Mouse (Mus musculus) spleen, adult 2 months (tissue): Measurements from ENCODE around the gene Emc8. TPM values are rescaled to one million over a fixed set of nuclear protein-coding genes. Genes with fewer than 3 reads are reported as not detected.

Experiments used
- DNase-seq, 2 experiments: peaks; one replicate each; pipeline versions ENCODE4 v3.0.0 to v3.0.0-alpha.2; 2012 to 2021; ENCODE audit warnings: low spot score in 2 of 2, low read depth in 1 of 2
- H3K27ac ChIP-seq: fragments of 200-500 bp; 2 replicates; pipeline ENCODE4 v1.5.1; 2012; ENCODE audit warnings: low read length, inconsistent platforms; ENCODE audit not compliant: insufficient read depth
- H3K27me3 ChIP-seq: fragments of 200-500 bp; 2 replicates; pipeline ENCODE4 v1.6.1; 2012; ENCODE audit warnings: mild to moderate bottlenecking, moderate library complexity, low read length, inconsistent platforms; ENCODE audit not compliant: control insufficient read depth, insufficient read depth
- H3K36me3 ChIP-seq: fragments of 200-500 bp; 2 replicates; pipeline ENCODE4 v1.6.1; 2012; ENCODE audit warnings: mild to moderate bottlenecking, low read length, inconsistent platforms; ENCODE audit not compliant: control insufficient read depth, insufficient read depth
- H3K4me1 ChIP-seq: fragments of 200-500 bp; 2 replicates; pipeline ENCODE4 v1.6.1; 2011; ENCODE audit warnings: inconsistent platforms; ENCODE audit not compliant: control insufficient read depth, insufficient read depth, insufficient read length
- H3K4me3 ChIP-seq: fragments of 200-500 bp; 2 replicates; pipeline ENCODE4 v1.5.1; 2011; ENCODE audit warnings: mild to moderate bottlenecking, inconsistent platforms; ENCODE audit not compliant: insufficient read depth, insufficient read length; ENCODE audit errors: extremely low read depth
- CTCF ChIP-seq: fragments of 200-500 bp; IDR thresholded peaks from 2 replicates; pipeline ENCODE4 v1.5.1; 2011; ENCODE audit warnings: mild to moderate bottlenecking, inconsistent platforms; ENCODE audit not compliant: insufficient read depth, insufficient read length, insufficient replicate concordance; ENCODE audit errors: extremely low read depth
- POLR2A ChIP-seq: fragments of 200-500 bp; IDR thresholded peaks from 2 replicates; pipeline ENCODE4 v1.6.1; 2011; ENCODE audit warnings: low read depth, low read length, inconsistent platforms
- WGBS: fragments of 180-500 bp; shearing (Covaris S2); methylation state at CpG from one replicate; pipeline ENCODE4 v1.1.7; 2018; 5-methylcytosine and 5-hydroxymethylcytosine counted together
- polyA plus RNA-seq: library from polyadenylated mRNA; depleted of rRNA; stranded (reverse); fragments of >200 nt; gene quantifications from 2 replicates; pipeline ENCODE4 v1.2.3, GENCODE M21; 2012

Emc8 gene
- polyA plus RNA-seq, 1 experiment = 45.7 TPM

GRCm38 (mm10) chr8:120678447-120678846 is 10.1 kb upstream of the Emc8 start:
- H3K27me3 ChIP-seq = no peaks in the 10 kb centered on the region
- peak; percentile 51 to 78 for DNase-seq
- H3K36me3 ChIP-seq = peaks cover 7% of the 10 kb centered on the region
- no peak overlapping the region for H3K27ac ChIP-seq
- no peak for TF ChIP-seq POLR2A
- peak; percentile 93; the same call in 1 of the 2 replicates for TF ChIP-seq CTCF
- 14% methylated on average over 10 of the region's 10 CpGs for WGBS
- H3K4me1 ChIP-seq = peaks cover 2% of the 10 kb centered on the region; the same call in 1 of the 2 replicates
- no peak overlapping the region for H3K4me3 ChIP-seq

- no peak overlapping the region for H3K4me3 ChIP-seq
- TF ChIP-seq POLR2A (no peak), CTCF (no peak)
- WGBS = 88% methylated on average over 8 of the region's 8 CpGs
These were observed 7.3 kb upstream of the Emc8 start for GRCm38 (mm10) chr8:120675718-120676117.

GRCm38 (mm10) chr8:120673298-120673697 is 4.9 kb upstream of the Emc8 start:
- no peak for TF ChIP-seq POLR2A
- Histone ChIP-seq H3K4me3 (no peak overlapping the region), H3K4me1 (peaks cover 3% of the 10 kb centered on the region; the same call in 1 of the 2 replicates), H3K27me3 (no peaks in the 10 kb centered on the region), H3K36me3 (peaks cover 28% of the 10 kb centered on the region), H3K27ac (no peak overlapping the region)
- DNase-seq = no peak
- WGBS = 98% methylated on average over 7 of the region's 7 CpGs

More at GRCm38 (mm10) chr8:120675718-120676117, 7.3 kb upstream of the Emc8 start:
- no peak for DNase-seq
- Histone ChIP-seq H3K27me3 (no peaks in the 10 kb centered on the region), H3K4me1 (peaks cover 1% of the 10 kb centered on the region; the same call in 1 of the 2 replicates), H3K36me3 (peaks cover 23% of the 10 kb centered on the region), H3K27ac (no peak overlapping the region)

DNA sequence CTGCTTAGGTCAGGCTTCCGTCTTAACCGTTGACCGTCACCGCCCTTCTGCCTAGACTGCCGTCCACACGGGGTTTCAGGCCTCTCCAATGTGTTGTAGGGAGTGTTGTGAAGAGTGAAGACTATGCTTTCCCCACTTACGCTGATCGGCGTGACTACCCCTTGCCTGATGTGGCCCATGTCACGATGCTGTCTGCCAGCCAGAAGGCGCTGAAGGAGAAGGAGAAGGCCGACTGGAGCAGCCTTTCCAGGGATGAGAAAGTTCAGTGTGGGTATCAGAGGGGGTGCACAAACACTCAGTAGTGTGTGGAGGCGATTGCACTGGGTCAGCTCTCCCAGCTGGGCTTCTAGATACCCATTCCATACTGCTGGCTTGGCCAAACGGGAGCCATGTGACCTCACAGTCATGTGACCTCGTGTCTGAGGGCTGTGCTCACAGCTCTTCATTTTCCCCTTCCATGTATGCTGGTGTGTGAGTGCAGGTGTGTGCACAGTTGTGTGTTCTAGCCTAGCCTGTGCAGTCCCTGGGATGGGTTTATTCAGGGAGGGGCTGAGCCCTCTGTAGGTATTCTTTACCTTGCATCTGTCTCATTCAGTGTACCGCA is 4.4 kb upstream of the Emc8 start:
- no peak for DNase-seq
- 94% methylated on average over 16 of the region's 16 CpGs for WGBS
- H3K4me1 ChIP-seq = peaks cover 3% of the 10 kb centered on the region
- H3K27ac ChIP-seq = no peak overlapping the region
- no peaks in the 10 kb centered on the region for H3K27me3 ChIP-seq
- no peak for TF ChIP-seq CTCF
- TF ChIP-seq POLR2A = no peak
- H3K36me3 ChIP-seq = peaks cover 28% of the 10 kb centered on the region
- no peak overlapping the region for H3K4me3 ChIP-seq

DNA sequence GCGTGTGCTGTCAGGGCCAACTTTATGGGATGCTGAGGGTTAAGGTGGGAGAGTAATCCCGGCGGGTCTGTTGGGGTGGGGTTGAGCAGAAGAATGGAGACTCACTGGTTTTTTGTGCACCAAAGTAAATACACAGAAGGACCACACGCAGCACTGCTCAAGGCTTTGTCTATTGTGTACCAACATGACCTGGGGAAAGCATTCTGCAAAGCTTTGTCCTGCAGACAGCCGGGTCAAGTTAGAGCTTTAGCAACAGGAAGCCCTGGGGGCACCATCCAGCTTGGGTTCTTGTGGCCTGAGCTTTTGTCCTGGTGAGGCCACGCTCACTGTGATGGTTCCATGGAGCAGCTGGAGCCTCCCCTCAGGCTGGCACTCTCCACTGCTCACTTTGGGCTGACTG is 3.4 kb upstream of the Emc8 start:
- Histone ChIP-seq H3K4me1 (peaks cover 6% of the 10 kb centered on the region), H3K4me3 (no peak overlapping the region), H3K27me3 (no peaks in the 10 kb centered on the region), H3K27ac (no peak overlapping the region), H3K36me3 (peaks cover 28% of the 10 kb centered on the region)
- TF ChIP-seq CTCF (no peak), POLR2A (no peak)
- WGBS = 92% methylated on average over 6 of the region's 6 CpGs
- no peak for DNase-seq

- peaks cover 18% of the 10 kb centered on the region for H3K4me1 ChIP-seq
- peak; percentile 49 for TF ChIP-seq POLR2A
- no peak for TF ChIP-seq CTCF
- under 1% methylated on average over 99 of the region's 105 CpGs for WGBS
- peaks cover 15% of the 10 kb centered on the region for H3K36me3 ChIP-seq
- peak within 1 kb of the TSS; percentile 78 for H3K27ac ChIP-seq
- peak; percentile 79 to 93 for DNase-seq
- no peaks in the 10 kb centered on the region for H3K27me3 ChIP-seq
- H3K4me3 ChIP-seq = peak within 1 kb of the TSS; percentile 94
These were observed 606 bp downstream of the Emc8 start, which contains the start of the genes Gm27021 and Cox4i1 for GRCm38 (mm10) chr8:120667561-120668373. TSS of gene Gm27021 (minus strand) at chr8:120668079. TSS of gene Cox4i1 (plus strand) at chr8:120668222.
